Mouse (Mus musculus) lung, adult 2 months (tissue): ENCODE measurements around the gene Ift140.

Source experiments
- CTCF ChIP-seq: fragments of 200-500 bp; IDR thresholded peaks from 2 replicates; pipeline ENCODE4 v1.5.1; 2011; ENCODE audit warnings: mild to moderate bottlenecking, low read length, control low read depth; ENCODE audit not compliant: insufficient read depth
- POLR2A ChIP-seq: fragments of 200-500 bp; IDR thresholded peaks from 2 replicates; pipeline ENCODE4 v1.6.1; 2011; ENCODE audit warnings: low read depth, mild to moderate bottlenecking, control low read depth, low read length, borderline replicate concordance; ENCODE audit errors: extremely low read depth

- TF ChIP-seq CTCF (no peak), POLR2A (no peak; the same call in 1 of the 2 replicates)
These were observed 2.0 kb upstream of the Ift140 start for GRCm38 (mm10) chr17:25013606-25014501.
